In genomic region chr13:98390771-98391634, GRCm38 (mm10) we compare ENCODE assay signal across 8 mouse cellular contexts. TPM values are rescaled to one million over a fixed set of nuclear protein-coding genes. Genes with fewer than 3 reads are reported as not detected.
A peak's percentile ranks its signal among the peaks of the same experiment; 100 is the strongest.
DNase-seq lines count a peak whose midpoint lies in the region; ATAC-seq and TF ChIP-seq lines count a peak whose summit lies in the region.

No protein-coding gene starts in this region.

- no peak for TF ChIP-seq POLR2A in thymus, adult 2 months (IDR thresholded peaks at IDR 0.05; ENCODE audit: control insufficient read depth, extremely low read depth, insufficient read depth, low read length, poor library complexity)

- TF ChIP-seq CTCF in C2C12 (IDR thresholded peaks at IDR 0.05; ENCODE audit: control insufficient read depth, insufficient read depth, insufficient read length): no peak
- no peak for TF ChIP-seq CTCF in thymus, adult 2 months (IDR thresholded peaks at IDR 0.05; ENCODE audit: borderline replicate concordance, control insufficient read depth, extremely low read depth, insufficient read depth, low read length, poor library complexity)

- peaks cover 7% of the 10 kb centered on the region for H3K27me3 ChIP-seq in C2C12 (ENCODE audit: control insufficient read depth, insufficient read depth, insufficient read length)
- H3K27me3 ChIP-seq in forebrain, embryonic 11.5 days (ENCODE audit: control insufficient read depth, insufficient read depth, low read length): peaks cover 50% of the 10 kb centered on the region
- H3K27me3 ChIP-seq in hindbrain, embryonic 15.5 days: peaks cover 70% of the 10 kb centered on the region
- H3K27me3 ChIP-seq in liver, embryonic 15.5 days: peaks cover 56% of the 10 kb centered on the region
- peaks cover 50% of the 10 kb centered on the region for H3K27me3 ChIP-seq in stomach, embryonic 16.5 days (ENCODE audit: control insufficient read depth, insufficient read depth, low read length)
- H3K27me3 ChIP-seq in thymus, adult 2 months (ENCODE audit: control insufficient read depth, insufficient read depth, low read length): peaks cover 7% of the 10 kb centered on the region

- no peak overlapping the region for H3K27ac ChIP-seq in forebrain, embryonic 11.5 days (ENCODE audit: low read depth, low read length)
- no peak overlapping the region for H3K27ac ChIP-seq in hindbrain, embryonic 15.5 days (replicated peaks)
- H3K27ac ChIP-seq in liver, embryonic 15.5 days (replicated peaks): no peak overlapping the region
- H3K27ac ChIP-seq in stomach, embryonic 16.5 days (ENCODE audit: low read length): peak overlapping the region; percentile 46
- no peak overlapping the region for H3K27ac ChIP-seq in thymus, adult 2 months (ENCODE audit: control insufficient read depth, insufficient read depth, low read length)

- under 1% methylated on average over 68 of the region's 68 CpGs for WGBS in forebrain, embryonic 11.5 days
- WGBS in hindbrain, embryonic 15.5 days: under 1% methylated on average over 58 of the region's 68 CpGs
- WGBS in liver, embryonic 15.5 days (ENCODE audit: insufficient replicate concordance): 2% methylated on average over 68 of the region's 68 CpGs
- WGBS in stomach, embryonic 16.5 days: 1% methylated on average over 68 of the region's 68 CpGs
- WGBS in thymus, adult 2 months: 3% methylated on average over 68 of the region's 68 CpGs

- no peaks in the 10 kb centered on the region for H3K9me3 ChIP-seq in forebrain, embryonic 11.5 days (ENCODE audit: control insufficient read depth, low read length)
- H3K9me3 ChIP-seq in hindbrain, embryonic 15.5 days: no peaks in the 10 kb centered on the region
- no peaks in the 10 kb centered on the region for H3K9me3 ChIP-seq in liver, embryonic 15.5 days (replicated peaks)
- peaks cover 6% of the 10 kb centered on the region; the same call in 1 of the 2 replicates for H3K9me3 ChIP-seq in stomach, embryonic 16.5 days (replicated peaks; ENCODE audit: control insufficient read depth, low read length)

- H3K4me2 ChIP-seq in forebrain, embryonic 11.5 days (ENCODE audit: low read depth, low read length, severe bottlenecking): peak overlapping the region; percentile 73
- H3K4me2 ChIP-seq in hindbrain, embryonic 15.5 days: peak overlapping the region; percentile 89
- H3K4me2 ChIP-seq in liver, embryonic 15.5 days: peak overlapping the region; percentile 55
- peak overlapping the region; percentile 78 for H3K4me2 ChIP-seq in stomach, embryonic 16.5 days (ENCODE audit: low read depth, low read length)

- peaks cover 7% of the 10 kb centered on the region; the same call in 1 of the 2 replicates for H3K4me1 ChIP-seq in forebrain, embryonic 11.5 days (replicated peaks; ENCODE audit: control insufficient read depth, insufficient read depth, low read length)
- peaks cover 16% of the 10 kb centered on the region for H3K4me1 ChIP-seq in hindbrain, embryonic 15.5 days (replicated peaks)
- H3K4me1 ChIP-seq in liver, embryonic 15.5 days (replicated peaks): no peaks in the 10 kb centered on the region
- peaks cover 12% of the 10 kb centered on the region; the same call in 1 of the 2 replicates for H3K4me1 ChIP-seq in stomach, embryonic 16.5 days (ENCODE audit: control insufficient read depth, insufficient read depth, low read length)
- H3K4me1 ChIP-seq in thymus, adult 2 months (replicated peaks; ENCODE audit: control insufficient read depth, insufficient read depth, low read length): no peaks in the 10 kb centered on the region

- no peaks in the 10 kb centered on the region for H3K79me2 ChIP-seq in C2C12 (ENCODE audit: control insufficient read depth, insufficient read depth)

- H3K9ac ChIP-seq in forebrain, embryonic 11.5 days (ENCODE audit: low read length): peak overlapping the region; percentile 45; the same call in 1 of the 2 replicates
- 0 out of 2 replicates have a peak overlapping the region, but pooled peaks have one; percentile 18 for H3K9ac ChIP-seq in hindbrain, embryonic 15.5 days
- H3K9ac ChIP-seq in liver, embryonic 15.5 days: no peak overlapping the region
- H3K9ac ChIP-seq in stomach, embryonic 16.5 days (ENCODE audit: low read length): peak overlapping the region; percentile 53

- H3K79me3 ChIP-seq in C2C12 (ENCODE audit: low read depth): no peaks in the 10 kb centered on the region

- H3K4me3 ChIP-seq in C2C12 (ENCODE audit: insufficient read depth, poor library complexity, severe bottlenecking): no peak overlapping the region
- H3K4me3 ChIP-seq in forebrain, embryonic 11.5 days (ENCODE audit: low read depth, low read length): peak overlapping the region; percentile 36
- peak overlapping the region; percentile 41 for H3K4me3 ChIP-seq in hindbrain, embryonic 15.5 days
- peak overlapping the region; percentile 26 for H3K4me3 ChIP-seq in liver, embryonic 15.5 days (replicated peaks)
- peak overlapping the region; percentile 43 for H3K4me3 ChIP-seq in stomach, embryonic 16.5 days (replicated peaks; ENCODE audit: low read length)
- no peak overlapping the region for H3K4me3 ChIP-seq in thymus, adult 2 months (ENCODE audit: control insufficient read depth, insufficient read depth, low read length)

- H3ac ChIP-seq in C2C12 (ENCODE audit: control insufficient read depth, insufficient read length, low read depth): no peak overlapping the region

- peak; percentile 15 for DNase-seq in adrenal gland, postnatal 14 days
- no peak for DNase-seq in adrenal gland, postnatal 4 days (ENCODE audit: low spot score in 2 of 2)
- peak; percentile 78 for DNase-seq in forebrain, embryonic 11.5 days (ENCODE audit: low spot score)
- no peak for DNase-seq in thymus, adult 2 months

- no peaks in the 10 kb centered on the region for H3K36me3 ChIP-seq in C2C12 (ENCODE audit: control insufficient read depth, insufficient read depth)
- no peaks in the 10 kb centered on the region for H3K36me3 ChIP-seq in forebrain, embryonic 11.5 days (ENCODE audit: control insufficient read depth, insufficient read depth, low read length)
- no peaks in the 10 kb centered on the region for H3K36me3 ChIP-seq in hindbrain, embryonic 15.5 days
- H3K36me3 ChIP-seq in liver, embryonic 15.5 days (replicated peaks): no peaks in the 10 kb centered on the region
- H3K36me3 ChIP-seq in stomach, embryonic 16.5 days (ENCODE audit: control insufficient read depth, insufficient read depth, low read length): no peaks in the 10 kb centered on the region
- H3K36me3 ChIP-seq in thymus, adult 2 months (ENCODE audit: control insufficient read depth, insufficient read depth, low read length): no peaks in the 10 kb centered on the region

- peak; percentile 39; the same call in 1 of the 2 replicates for ATAC-seq in forebrain, embryonic 11.5 days (replicated peaks; ENCODE audit: low FRiP score)
- ATAC-seq in hindbrain, embryonic 15.5 days (ENCODE audit: low FRiP score, low read depth): peak; percentile 54; the same call in 1 of the 2 replicates
- no peak for ATAC-seq in liver, embryonic 15.5 days (ENCODE audit: insufficient read depth)
- ATAC-seq in stomach, embryonic 16.5 days (ENCODE audit: insufficient read depth, low FRiP score): peak; percentile 64; the same call in 1 of the 2 replicates

TF ChIP-seq in C2C12, 6 proteins besides CTCF, POLR2A, EP300 and RAD21:
- TF ChIP-seq USF1 (IDR thresholded peaks at IDR 0.05; ENCODE audit: low read depth) (peak; percentile 15), MAX (IDR thresholded peaks at IDR 0.05) (peak; percentile 88), FOSL1 (IDR thresholded peaks at IDR 0.05; ENCODE audit: insufficient read depth, low read length, poor library complexity, severe bottlenecking) (no peak), MYOG (IDR thresholded peaks at IDR 0.05; ENCODE audit: control insufficient read depth, extremely low read depth, insufficient read length) (no peak), MYOD1 (IDR thresholded peaks at IDR 0.05; ENCODE audit: control insufficient read depth, insufficient read length, low read depth) (peak; percentile 56), CEBPB (IDR thresholded peaks at IDR 0.05; ENCODE audit: low read depth) (no peak)

RNA-seq across cellular contexts. Expression of gene Foxd1, which starts 37.0 kb away (rescaled TPM):
- total RNA-seq in adrenal gland, postnatal 14 days (2021): 0.75 and 0.82 TPM in 2 replicates
- 1 to 10 TPM; 2.3 to 3.7 TPM for total RNA-seq in adrenal gland, postnatal 4 days (2021)
- polyA plus RNA-seq in C2C12 (2012; fragmentation: generic; extraction: Trizol): 0.14 TPM
- polyA plus RNA-seq in forebrain, embryonic 11.5 days (2014; fragmentation: Nextera tagmentation; extraction: Ambion mirVana): 4.4 and 4.8 TPM in 2 replicates
- polyA plus RNA-seq in hindbrain, embryonic 15.5 days (2015; fragmentation: Nextera tagmentation; extraction: Ambion mirVana): 1.1 and 1.2 TPM in 2 replicates
- not detected in 2 replicates for polyA plus RNA-seq in liver, embryonic 15.5 days (2015; fragmentation: Nextera tagmentation; extraction: Ambion mirVana)
- 0.04 TPM in 1 of 2 replicates, not detected in the other for polyA plus RNA-seq in stomach, embryonic 16.5 days (2015; fragmentation: Nextera tagmentation; extraction: Ambion mirVana)
- polyA plus RNA-seq in thymus, adult 2 months (2012; rRNA removed): 0.03 TPM in 2 replicates

Comparison
In these comparisons a context has a peak if more than half of its experiments do, and no peak if none do; other contexts are left out.
1. DNase-seq: peak in adrenal gland, postnatal 14 days (single experiment) and forebrain, embryonic 11.5 days (single experiment); none in adrenal gland, postnatal 4 days (0 of 2) and thymus, adult 2 months (single experiment).
2. H3K4me3 ChIP-seq: peak in forebrain, embryonic 11.5 days (single experiment), hindbrain, embryonic 15.5 days (single experiment), liver, embryonic 15.5 days (single experiment) and stomach, embryonic 16.5 days (single experiment); none in C2C12 (single experiment) and thymus, adult 2 months (single experiment).
3. Peak in every context shown above with its lines, with median percentiles within 50 percentile points of each other: H3K4me2 ChIP-seq.